Mouse (Mus musculus): ENCODE measurements around the gene Map2k2. TPM values are rescaled to one million over a fixed set of nuclear protein-coding genes. Genes with fewer than 3 reads are reported as not detected.

Map2k2 gene
- total and polyA plus RNA-seq, 3 experiments, result 67.2 to 127 (median 120) TPM

DNA sequence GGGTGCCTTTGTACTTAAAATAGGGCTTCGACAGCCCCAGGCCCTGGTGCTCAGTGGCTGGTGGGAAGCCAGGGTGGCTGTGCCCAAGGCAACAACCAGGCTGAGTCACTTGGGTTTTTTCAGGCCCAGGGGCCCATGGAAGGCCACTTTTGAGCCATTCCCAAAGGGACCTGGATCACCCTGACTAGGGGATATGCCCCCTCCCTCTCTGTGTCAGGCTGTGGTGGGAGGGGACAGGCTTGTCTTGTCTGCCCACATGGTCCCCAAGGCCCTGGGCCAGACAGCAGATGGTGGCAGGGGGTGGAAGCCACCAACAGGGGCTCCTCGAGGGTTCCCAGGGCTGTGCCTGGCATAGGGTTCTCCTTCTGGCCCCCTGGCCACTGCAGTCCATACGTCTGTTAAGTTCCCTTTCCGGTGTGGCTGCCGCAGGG, 36.9 kb downstream of the Map2k2 start:
- no peaks in the 10 kb centered on the region for H3K9me3 ChIP-seq (replicated peaks; ENCODE audit: low read length)
- H3K4me1 ChIP-seq (ENCODE audit: control insufficient read depth in 1 of 2, insufficient read depth in 2 of 2), result peaks cover 28 to 84% of the 10 kb centered on the region in 2 experiments
- H3K27me3 ChIP-seq (replicated peaks), result no peaks in the 10 kb centered on the region
- TF ChIP-seq JUN (IDR thresholded peaks at IDR 0.05; ENCODE audit: insufficient read depth, low read depth, low read length) (no peak), MYC (IDR thresholded peaks at IDR 0.05; ENCODE audit: low read depth, low read length) (no peak)
- H3K9ac ChIP-seq (ENCODE audit: insufficient read depth, low read depth), result no peak overlapping the region
- H3K27ac ChIP-seq (ENCODE audit: insufficient read depth, low read depth), result no peak overlapping the region
- H3K79me2 ChIP-seq (replicated peaks; ENCODE audit: control insufficient read depth, extremely low read depth, insufficient read depth, poor library complexity, severe bottlenecking), result peaks cover 97% of the 10 kb centered on the region
- in situ Hi-C loops (cut with MboI; ENCODE audit: low pct_ligation_motif_present, low pct_unique_long_range_greater_than_20kb, low sequenced_read_pairs) (no loop called here), dilution Hi-C loops (cut with MboI; ENCODE audit: extremely low pct_ligation_motif_present, extremely low pct_unique_long_range_greater_than_20kb, low sequenced_read_pairs) (no loop called here)
- H3K4me3 ChIP-seq (replicated peaks in 1 of 3; ENCODE audit: low read depth in 2 of 3, low read length in 2 of 3, poor library complexity in 1 of 3), result no peak overlapping the region
- no peak for DNase-seq (ENCODE audit: extremely low read depth)
- H3K4me2 ChIP-seq (ENCODE audit: insufficient read depth, low read depth, poor library complexity, severe bottlenecking), result no peak overlapping the region
- peaks cover 42 to 72% of the 10 kb centered on the region in 2 experiments for H3K36me3 ChIP-seq (replicated peaks in 1 of 2; ENCODE audit: control insufficient read depth in 1 of 2, insufficient read depth in 1 of 2, low read length in 1 of 2)

DNA sequence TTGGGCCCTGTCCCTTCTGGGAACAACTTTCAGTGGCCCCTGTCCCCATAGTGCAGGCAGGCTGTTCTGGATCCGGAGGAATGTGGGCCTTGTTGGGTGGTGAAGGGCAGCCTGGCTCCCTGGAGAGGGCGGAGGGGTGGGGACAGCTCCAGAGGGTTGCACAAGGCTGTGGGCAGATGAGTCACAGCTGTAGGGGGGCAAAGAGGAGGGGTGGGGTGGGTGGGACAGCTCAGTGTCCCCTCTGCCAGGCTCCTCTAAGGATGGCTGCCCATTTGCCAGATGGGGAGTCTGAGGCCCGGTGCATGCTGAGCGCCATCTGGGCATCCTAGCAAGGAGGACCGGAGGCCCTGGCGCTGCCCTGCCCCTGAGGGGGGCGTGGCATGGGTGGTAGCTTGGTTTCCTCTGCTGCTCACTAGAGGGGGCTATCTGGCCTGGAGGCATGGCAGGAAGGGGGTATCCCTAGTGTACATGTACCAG, 37.5 kb downstream of the Map2k2 start:
- in situ Hi-C loops (cut with MboI; ENCODE audit: low pct_ligation_motif_present, low pct_unique_long_range_greater_than_20kb, low sequenced_read_pairs), result no loop called here
- Histone ChIP-seq H3K27me3 (replicated peaks) (no peaks in the 10 kb centered on the region), H3K79me2 (replicated peaks; ENCODE audit: control insufficient read depth, extremely low read depth, insufficient read depth, poor library complexity, severe bottlenecking) (peaks cover 100% of the 10 kb centered on the region), H3K4me2 (ENCODE audit: insufficient read depth, low read depth, poor library complexity, severe bottlenecking) (no peak overlapping the region), H3K9ac (ENCODE audit: insufficient read depth, low read depth) (no peak overlapping the region), H3K9me3 (replicated peaks; ENCODE audit: low read length) (no peaks in the 10 kb centered on the region), H3K27ac (ENCODE audit: insufficient read depth, low read depth) (no peak overlapping the region), H3K4me3 (replicated peaks in 1 of 3; ENCODE audit: low read depth in 2 of 3, low read length in 2 of 3, poor library complexity in 1 of 3) (no peak overlapping the region), H3K36me3 (replicated peaks in 1 of 2; ENCODE audit: control insufficient read depth in 1 of 2, insufficient read depth in 1 of 2, low read length in 1 of 2) (peaks cover 48 to 79% of the 10 kb centered on the region in 2 experiments), H3K4me1 (ENCODE audit: control insufficient read depth in 1 of 2, insufficient read depth in 2 of 2) (peaks cover 28 to 91% of the 10 kb centered on the region in 2 experiments)
- DNase-seq (ENCODE audit: extremely low read depth), result no peak
- TF ChIP-seq ZC3H11A (IDR thresholded peaks at IDR 0.05; ENCODE audit: low read depth, low read length) (no peak), RAD21 (IDR thresholded peaks at IDR 0.05; ENCODE audit: low read depth, low read length) (no peak), NELFE (IDR thresholded peaks at IDR 0.05; ENCODE audit: low read depth, low read length) (no peak), UBTF (IDR thresholded peaks at IDR 0.05; ENCODE audit: low read depth, low read length) (no peak), IRF4 (IDR thresholded peaks at IDR 0.05; ENCODE audit: low read depth, low read length) (no peak), POLR2A (IDR thresholded peaks at IDR 0.05; ENCODE audit: low read depth, low read length) (no peak), CHD2 (IDR thresholded peaks at IDR 0.05; ENCODE audit: low read length) (no peak)
- dilution Hi-C loops (cut with MboI; ENCODE audit: extremely low pct_ligation_motif_present, extremely low pct_unique_long_range_greater_than_20kb, low sequenced_read_pairs), result no loop called here

- peaks cover 96% of the 10 kb centered on the region for H3K79me2 ChIP-seq (replicated peaks; ENCODE audit: control insufficient read depth, extremely low read depth, insufficient read depth, poor library complexity, severe bottlenecking)
- no peaks in the 10 kb centered on the region for H3K9me3 ChIP-seq (replicated peaks; ENCODE audit: low read length)
- H3K4me1 ChIP-seq (ENCODE audit: control insufficient read depth in 1 of 2, insufficient read depth in 2 of 2), result peaks cover 28 to 98% of the 10 kb centered on the region in 2 experiments
- no peak overlapping the region for H3K4me3 ChIP-seq (replicated peaks in 1 of 3; ENCODE audit: low read depth in 2 of 3, low read length in 2 of 3, poor library complexity in 1 of 3)
- H3K9ac ChIP-seq (ENCODE audit: insufficient read depth, low read depth), result no peak overlapping the region
- in situ Hi-C loops (cut with MboI; ENCODE audit: low pct_ligation_motif_present, low pct_unique_long_range_greater_than_20kb, low sequenced_read_pairs), result no loop called here
- dilution Hi-C loops (cut with MboI; ENCODE audit: extremely low pct_ligation_motif_present, extremely low pct_unique_long_range_greater_than_20kb, low sequenced_read_pairs), result no loop called here
- H3K27me3 ChIP-seq (replicated peaks), result no peaks in the 10 kb centered on the region
- no peak overlapping the region for H3K4me2 ChIP-seq (ENCODE audit: insufficient read depth, low read depth, poor library complexity, severe bottlenecking)
- TF ChIP-seq ETS1 (conservative IDR thresholded peaks at IDR 0.05; ENCODE audit: low read depth, low read length), result no peak
- no peak for TF ChIP-seq MXI1 (IDR thresholded peaks at IDR 0.05; ENCODE audit: low read depth, low read length)
- TF ChIP-seq TBP (conservative IDR thresholded peaks at IDR 0.05; ENCODE audit: low read depth, low read length), result no peak
- no peak for TF ChIP-seq ZKSCAN1 (IDR thresholded peaks at IDR 0.05; ENCODE audit: borderline replicate concordance, low read depth, low read length)
- no peak for TF ChIP-seq RAD21 (IDR thresholded peaks at IDR 0.05; ENCODE audit: low read depth, low read length)
- no peak for TF ChIP-seq RCOR1 (conservative IDR thresholded peaks at IDR 0.05; ENCODE audit: low read depth, low read length)
- no peak for TF ChIP-seq SIN3A (IDR thresholded peaks at IDR 0.05; ENCODE audit: low read length)
- TF ChIP-seq MAX (IDR thresholded peaks at IDR 0.05; ENCODE audit: low read length), result no peak
- no peak for TF ChIP-seq MEF2A (IDR thresholded peaks at IDR 0.05; ENCODE audit: borderline replicate concordance, low read depth, low read length)
- no peak for TF ChIP-seq TCF12 (IDR thresholded peaks at IDR 0.05; ENCODE audit: low read depth, low read length)
- TF ChIP-seq E2F4 (IDR thresholded peaks at IDR 0.05; ENCODE audit: insufficient replicate concordance, low read depth, low read length), result no peak
- no peak for TF ChIP-seq ZNF384 (IDR thresholded peaks at IDR 0.05; ENCODE audit: low read depth, low read length)
- no peak for TF ChIP-seq PAX5 (IDR thresholded peaks at IDR 0.05; ENCODE audit: low read length)
- TF ChIP-seq JUN (IDR thresholded peaks at IDR 0.05; ENCODE audit: insufficient read depth, low read depth, low read length), result no peak
- TF ChIP-seq USF1 (IDR thresholded peaks at IDR 0.05; ENCODE audit: low read depth, low read length), result no peak
- H3K36me3 ChIP-seq (replicated peaks in 1 of 2; ENCODE audit: control insufficient read depth in 1 of 2, insufficient read depth in 1 of 2, low read length in 1 of 2), result peaks cover 55 to 86% of the 10 kb centered on the region in 2 experiments
- DNase-seq (ENCODE audit: extremely low read depth), result no peak
- no peak overlapping the region for H3K27ac ChIP-seq (ENCODE audit: insufficient read depth, low read depth)
Observed at GRCm38 (mm10) chr10:81143845-81144437, 38.2 kb downstream of the Map2k2 start.

Measured in CH12.LX (cell line).